Mouse (Mus musculus) layer of hippocampus, adult 9-11 months (tissue): ENCODE measurements around the gene Olfr1499.
"Not testable (repeated sequence)": the region's sequence is repeated elsewhere in the genome, so short reads cannot be mapped to it uniquely, and the experiment has no call there.

Experiments
- DNase-seq: peaks from one replicate; pipeline ENCODE4 v3.0.0; 2022

Olfr1499 gene

GRCm38 (mm10) chr19:13819347-13819746 is at the start of gene Olfr1499:
Gene Olfr1499 (minus strand): TSS chr19:13819447.
- no peak for DNase-seq

GRCm38 (mm10) chr19:13861495-13861894 is 42.2 kb upstream of the Olfr1499 start, which contains the start of gene Olfr1502:
Gene Olfr1502 (plus strand): TSS chr19:13861795.
- DNase-seq = no peak

- DNase-seq = not testable (repeated sequence)
These were observed 31.3 kb upstream of the Olfr1499 start, which contains the start of gene Olfr1501 for GRCm38 (mm10) chr19:13850592-13850991. Gene Olfr1501 (minus strand): TSS chr19:13850692.

GRCm38 (mm10) chr19:13830388-13830787 is 11.1 kb upstream of the Olfr1499 start, which contains the start of gene Olfr1500:
Gene Olfr1500 (minus strand): TSS chr19:13830488.
- DNase-seq = no peak

GRCm38 (mm10) chr19:13828447-13828846 is 9.2 kb upstream of the Olfr1499 start:
- no peak for DNase-seq

GRCm38 (mm10) chr19:13820847-13821246 is 1.6 kb upstream of the Olfr1499 start:
- DNase-seq = no peak

GRCm38 (mm10) chr19:13818827-13819226 is 420 bp downstream of the Olfr1499 start:
- DNase-seq = no peak

GRCm38 (mm10) chr19:13812823-13813222 is 6.4 kb downstream of the Olfr1499 start:
- DNase-seq = no peak

GRCm38 (mm10) chr19:13805486-13805885 is 13.8 kb downstream of the Olfr1499 start:
- DNase-seq = not testable (repeated sequence)

GRCm38 (mm10) chr19:13798102-13798501 is 21.1 kb downstream of the Olfr1499 start, which contains the start of gene Olfr1497:
Gene Olfr1497 (minus strand): TSS chr19:13798202.
- no peak for DNase-seq

- no peak for DNase-seq
These were observed 41.7 kb downstream of the Olfr1499 start, which contains the start of gene Olfr1496 for GRCm38 (mm10) chr19:13777578-13777977. Gene Olfr1496 (plus strand): TSS chr19:13777878.

GRCm38 (mm10) chr19:13768565-13769276 is 50.5 kb downstream of the Olfr1499 start:
- DNase-seq = no peak

GRCm38 (mm10) chr19:13764306-13764705 is 54.9 kb downstream of the Olfr1499 start, which contains the start of gene Olfr1495:
Gene Olfr1495 (plus strand): TSS chr19:13764606.
- no peak for DNase-seq
